Mouse (Mus musculus): ENCODE measurements around the gene Zmynd8. TPM values are rescaled to one million over a fixed set of nuclear protein-coding genes. Genes with fewer than 3 reads are reported as not detected.

Gene Zmynd8
- polyA plus RNA-seq, 1 experiment: 85.5 TPM

DNA sequence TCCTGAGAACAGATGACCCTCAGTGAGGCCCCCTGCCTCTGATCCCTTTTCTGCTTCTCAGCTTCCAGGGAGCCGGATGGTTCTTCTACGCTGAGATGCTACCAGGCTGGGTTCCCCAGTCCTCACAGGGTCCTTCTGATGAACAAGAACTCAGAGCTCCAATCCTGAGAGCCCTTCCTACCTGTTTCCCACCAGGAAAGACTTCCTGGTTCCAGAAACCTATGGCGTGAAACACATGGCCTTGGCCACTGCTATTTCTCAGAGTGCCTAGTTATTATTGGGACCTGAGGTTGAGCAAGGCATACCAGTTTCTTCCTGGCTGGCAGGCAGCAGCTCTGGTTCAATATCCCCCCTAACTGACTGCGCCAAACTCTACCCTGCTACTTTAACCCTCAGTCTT is 3.1 kb downstream of the Zmynd8 start:
- TF ChIP-seq CTCF (IDR thresholded peaks at IDR 0.05; ENCODE audit: borderline replicate concordance, insufficient read depth, low read depth, low read length): no peak
- no peak for TF ChIP-seq POLR2A (IDR thresholded peaks at IDR 0.05; ENCODE audit: borderline replicate concordance, insufficient read depth, low read length)
- WGBS: 40% methylated on average over 4 of the region's 4 CpGs
- peak overlapping the region; percentile 27; the same call in 1 of the 2 replicates for H3K27ac ChIP-seq (ENCODE audit: insufficient read depth, low read length)
- no peaks in the 10 kb centered on the region for H3K27me3 ChIP-seq (ENCODE audit: control insufficient read depth, insufficient read depth, low read length)
- H3K4me3 ChIP-seq (replicated peaks; ENCODE audit: insufficient read depth, low read depth, low read length): no peak overlapping the region
- peak; percentile 43 to 61 for DNase-seq
- H3K4me1 ChIP-seq (ENCODE audit: control insufficient read depth, insufficient read depth, low read length): no peaks in the 10 kb centered on the region; the same call in 1 of the 2 replicates

DNA sequence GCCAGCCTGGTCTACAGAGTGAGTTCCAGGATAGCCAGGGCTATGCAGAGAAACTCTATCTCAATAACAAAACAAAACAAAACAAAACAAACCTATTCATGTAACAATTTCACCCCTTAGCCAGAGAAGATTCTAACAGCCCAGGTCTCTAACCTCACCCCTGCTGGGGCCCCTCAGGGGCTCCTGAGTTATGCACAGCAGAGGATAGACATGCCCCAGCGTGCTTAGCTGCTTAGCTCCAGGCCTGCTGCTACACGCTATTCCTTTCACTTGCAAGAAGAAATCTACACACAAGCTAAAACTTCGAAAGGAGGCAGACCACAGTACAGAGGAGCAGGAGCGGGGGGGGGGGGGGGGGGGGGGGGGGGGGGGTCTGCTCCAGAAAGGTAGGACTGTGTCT is 4.3 kb downstream of the Zmynd8 start:
- TF ChIP-seq POLR2A (IDR thresholded peaks at IDR 0.05; ENCODE audit: borderline replicate concordance, insufficient read depth, low read length): no peak
- no peak for TF ChIP-seq CTCF (IDR thresholded peaks at IDR 0.05; ENCODE audit: borderline replicate concordance, insufficient read depth, low read depth, low read length)
- H3K27me3 ChIP-seq (ENCODE audit: control insufficient read depth, insufficient read depth, low read length): no peaks in the 10 kb centered on the region
- H3K4me3 ChIP-seq (replicated peaks; ENCODE audit: insufficient read depth, low read depth, low read length): no peak overlapping the region
- no peak overlapping the region for H3K27ac ChIP-seq (ENCODE audit: insufficient read depth, low read length)
- H3K4me1 ChIP-seq (ENCODE audit: control insufficient read depth, insufficient read depth, low read length): peaks cover 8% of the 10 kb centered on the region
- no peak for DNase-seq
- 68% methylated on average over 3 of the region's 4 CpGs for WGBS

DNA sequence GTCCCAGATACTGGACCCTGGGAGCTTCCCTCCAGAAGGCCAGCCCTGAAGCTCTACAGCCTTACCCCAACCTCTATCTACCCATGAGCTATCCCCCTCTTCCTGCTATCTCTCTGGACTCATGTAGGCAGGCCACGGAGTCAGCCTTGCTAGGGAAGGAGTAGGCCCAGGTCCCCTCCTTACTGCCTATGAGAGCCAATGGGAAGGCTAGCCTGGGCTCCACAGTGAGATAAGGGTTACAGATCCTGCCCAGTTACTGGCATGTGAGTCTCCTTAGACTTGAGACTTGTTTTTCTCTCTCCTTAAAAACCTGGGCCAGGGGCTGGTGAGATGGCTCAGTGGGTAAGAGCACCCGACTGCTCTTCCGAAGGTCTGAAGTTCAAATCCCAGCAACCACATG is 5.6 kb downstream of the Zmynd8 start:
- DNase-seq: peak in 1 of 2 experiments; percentile 8
- TF ChIP-seq POLR2A (IDR thresholded peaks at IDR 0.05; ENCODE audit: borderline replicate concordance, insufficient read depth, low read length) (no peak), CTCF (IDR thresholded peaks at IDR 0.05; ENCODE audit: borderline replicate concordance, insufficient read depth, low read depth, low read length) (no peak)
- H3K27ac ChIP-seq (ENCODE audit: insufficient read depth, low read length): no peak overlapping the region
- WGBS: 93% methylated on average over 3 of the region's 3 CpGs
- H3K27me3 ChIP-seq (ENCODE audit: control insufficient read depth, insufficient read depth, low read length): no peaks in the 10 kb centered on the region
- H3K4me1 ChIP-seq (ENCODE audit: control insufficient read depth, insufficient read depth, low read length): peaks cover 20% of the 10 kb centered on the region
- H3K4me3 ChIP-seq (replicated peaks; ENCODE audit: insufficient read depth, low read depth, low read length): no peak overlapping the region

DNA sequence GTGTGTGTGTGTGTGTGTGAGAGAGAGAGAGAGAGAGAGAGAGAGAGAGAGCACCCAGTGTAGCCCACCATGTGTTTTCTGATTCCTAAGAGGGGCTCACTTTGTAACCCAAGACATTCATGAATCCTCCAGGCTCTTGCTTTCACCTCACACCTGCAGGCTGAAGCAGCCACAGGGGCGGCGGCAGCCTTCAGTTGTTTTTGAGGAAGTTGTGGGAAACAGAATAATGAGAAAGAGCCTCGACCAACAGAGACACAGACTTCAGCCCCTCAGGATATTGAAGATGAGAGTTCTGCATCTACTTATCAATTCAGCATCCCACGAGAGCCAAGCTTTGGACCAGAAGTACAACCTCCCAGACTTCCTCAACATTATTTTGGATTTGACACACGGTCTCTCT is 6.2 kb downstream of the Zmynd8 start:
- Histone ChIP-seq H3K27ac (ENCODE audit: insufficient read depth, low read length) (no peak overlapping the region), H3K27me3 (ENCODE audit: control insufficient read depth, insufficient read depth, low read length) (no peaks in the 10 kb centered on the region), H3K4me3 (replicated peaks; ENCODE audit: insufficient read depth, low read depth, low read length) (no peak overlapping the region), H3K4me1 (ENCODE audit: control insufficient read depth, insufficient read depth, low read length) (peaks cover 24% of the 10 kb centered on the region)
- WGBS: 89% methylated on average over 5 of the region's 5 CpGs
- DNase-seq: no peak
- no peak for TF ChIP-seq POLR2A (IDR thresholded peaks at IDR 0.05; ENCODE audit: borderline replicate concordance, insufficient read depth, low read length)
- no peak for TF ChIP-seq CTCF (IDR thresholded peaks at IDR 0.05; ENCODE audit: borderline replicate concordance, insufficient read depth, low read depth, low read length)

DNA sequence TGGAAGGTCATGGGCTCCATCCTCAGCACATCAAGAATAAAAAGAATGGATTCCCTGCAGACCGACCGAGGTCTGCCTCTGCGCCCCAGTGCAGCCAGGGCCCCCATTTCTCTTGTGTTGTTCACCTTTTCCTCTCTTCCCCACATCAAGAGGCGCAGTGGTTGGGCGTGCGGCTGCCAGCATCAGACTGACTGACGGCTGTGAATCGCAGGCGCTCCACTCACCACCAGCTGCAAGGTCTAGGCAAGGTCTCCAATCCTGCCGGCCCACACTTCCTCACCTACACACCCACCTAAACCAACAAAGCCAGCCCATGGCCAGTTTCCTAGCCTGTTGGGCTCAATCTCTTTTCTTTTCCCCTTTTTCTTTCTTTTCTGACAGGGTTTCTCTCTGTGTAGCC is 8.4 kb downstream of the Zmynd8 start:
- Histone ChIP-seq H3K4me1 (ENCODE audit: control insufficient read depth, insufficient read depth, low read length) (peaks cover 45% of the 10 kb centered on the region), H3K4me3 (replicated peaks; ENCODE audit: insufficient read depth, low read depth, low read length) (no peak overlapping the region), H3K27ac (ENCODE audit: insufficient read depth, low read length) (no peak overlapping the region), H3K27me3 (ENCODE audit: control insufficient read depth, insufficient read depth, low read length) (no peaks in the 10 kb centered on the region)
- no peak for DNase-seq
- no peak for TF ChIP-seq CTCF (IDR thresholded peaks at IDR 0.05; ENCODE audit: borderline replicate concordance, insufficient read depth, low read depth, low read length)
- TF ChIP-seq POLR2A (IDR thresholded peaks at IDR 0.05; ENCODE audit: borderline replicate concordance, insufficient read depth, low read length): no peak
- 94% methylated on average over 10 of the region's 10 CpGs for WGBS

DNA sequence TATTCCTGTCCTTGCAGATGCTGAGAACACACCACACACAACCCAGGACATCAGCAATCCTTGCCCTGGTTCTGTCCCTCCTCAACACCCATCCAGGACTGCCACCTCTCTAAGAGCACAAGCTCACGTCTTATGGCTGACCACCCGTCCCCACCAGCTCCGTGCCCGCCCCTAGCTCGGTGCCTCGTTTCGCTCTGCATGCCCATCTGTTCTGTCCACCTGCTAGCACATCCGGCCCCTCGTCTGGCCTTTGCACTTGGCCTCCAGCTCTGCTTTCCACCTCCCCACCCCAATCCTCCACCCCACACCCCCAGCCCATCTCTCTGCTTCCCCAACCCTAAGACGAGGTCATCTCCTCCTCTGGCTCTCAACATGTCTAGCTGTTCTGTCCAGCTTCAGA is 8.9 kb downstream of the Zmynd8 start:
- Histone ChIP-seq H3K27ac (ENCODE audit: insufficient read depth, low read length) (peak overlapping the region; percentile 52; the same call in 1 of the 2 replicates), H3K4me1 (ENCODE audit: control insufficient read depth, insufficient read depth, low read length) (peaks cover 49% of the 10 kb centered on the region), H3K4me3 (replicated peaks; ENCODE audit: insufficient read depth, low read depth, low read length) (no peak overlapping the region), H3K27me3 (ENCODE audit: control insufficient read depth, insufficient read depth, low read length) (no peaks in the 10 kb centered on the region)
- TF ChIP-seq CTCF (IDR thresholded peaks at IDR 0.05; ENCODE audit: borderline replicate concordance, insufficient read depth, low read depth, low read length) (no peak), POLR2A (IDR thresholded peaks at IDR 0.05; ENCODE audit: borderline replicate concordance, insufficient read depth, low read length) (no peak)
- 32% methylated on average over 10 of the region's 10 CpGs for WGBS
- DNase-seq: peak; percentile 45 to 47

DNA sequence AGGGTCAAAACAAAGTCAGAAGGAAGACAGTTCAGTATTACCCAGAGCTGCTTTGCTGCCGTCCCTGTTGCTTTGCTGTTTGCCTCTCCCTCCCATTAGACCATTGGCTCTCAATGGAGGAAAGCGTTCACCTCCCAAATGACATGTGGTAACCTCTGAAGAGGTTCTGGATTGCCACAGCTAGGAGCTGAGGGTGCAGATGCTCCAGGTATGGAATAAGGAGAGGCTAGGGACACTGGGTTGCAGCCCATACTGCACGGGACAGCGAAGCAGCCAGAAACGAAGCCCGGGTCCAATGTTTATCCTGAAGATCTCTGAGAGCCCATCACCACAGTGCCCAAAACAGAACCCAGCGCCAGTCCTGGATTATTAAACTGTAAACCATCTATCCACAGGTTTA is 9.6 kb downstream of the Zmynd8 start:
- TF ChIP-seq CTCF (IDR thresholded peaks at IDR 0.05; ENCODE audit: borderline replicate concordance, insufficient read depth, low read depth, low read length) (no peak), POLR2A (IDR thresholded peaks at IDR 0.05; ENCODE audit: borderline replicate concordance, insufficient read depth, low read length) (no peak)
- DNase-seq: peak in 1 of 2 experiments; percentile 38
- Histone ChIP-seq H3K4me3 (replicated peaks; ENCODE audit: insufficient read depth, low read depth, low read length) (no peak overlapping the region), H3K27me3 (ENCODE audit: control insufficient read depth, insufficient read depth, low read length) (no peaks in the 10 kb centered on the region), H3K4me1 (ENCODE audit: control insufficient read depth, insufficient read depth, low read length) (peaks cover 54% of the 10 kb centered on the region), H3K27ac (ENCODE audit: insufficient read depth, low read length) (peak overlapping the region; percentile 76)
- 61% methylated on average over 7 of the region's 7 CpGs for WGBS

DNA sequence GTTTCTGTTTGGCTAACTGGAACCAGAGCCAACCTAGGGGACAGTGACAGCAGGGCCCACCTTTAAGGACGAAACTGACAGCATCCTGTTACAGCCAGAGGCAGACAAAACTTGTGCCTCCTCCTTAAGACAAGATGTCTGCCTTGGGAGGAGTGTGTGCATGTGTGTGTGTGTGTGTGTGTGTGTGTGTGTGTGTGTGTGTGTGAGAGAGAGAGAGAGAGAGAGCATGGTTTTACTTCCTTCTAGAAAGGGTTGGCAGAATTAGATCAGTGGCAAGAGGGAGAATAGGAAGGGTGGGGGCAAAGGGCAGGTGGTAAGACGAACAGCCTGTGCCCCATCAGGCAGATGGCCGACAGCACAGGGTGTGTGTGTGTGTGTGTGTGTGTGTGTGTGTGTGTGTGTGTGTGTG is 10.0 kb downstream of the Zmynd8 start:
- Histone ChIP-seq H3K27ac (ENCODE audit: insufficient read depth, low read length) (peak overlapping the region; percentile 76), H3K27me3 (ENCODE audit: control insufficient read depth, insufficient read depth, low read length) (no peaks in the 10 kb centered on the region), H3K4me3 (replicated peaks; ENCODE audit: insufficient read depth, low read depth, low read length) (no peak overlapping the region), H3K4me1 (ENCODE audit: control insufficient read depth, insufficient read depth, low read length) (peaks cover 58% of the 10 kb centered on the region)
- WGBS: 10% methylated on average over 3 of the region's 3 CpGs
- no peak for TF ChIP-seq CTCF (IDR thresholded peaks at IDR 0.05; ENCODE audit: borderline replicate concordance, insufficient read depth, low read depth, low read length)
- no peak for TF ChIP-seq POLR2A (IDR thresholded peaks at IDR 0.05; ENCODE audit: borderline replicate concordance, insufficient read depth, low read length)
- DNase-seq: peak; percentile 36
